Mouse (Mus musculus) cerebellum, adult (tissue): ENCODE results near the gene Me3.

Experiments
- ATAC-seq: cut with Nextera tagmentation; 2 replicates; pipeline ENCODE4 v1.9.2; 2017; ENCODE audit warnings: mild to moderate bottlenecking, moderate library complexity, mixed read lengths; ENCODE audit not compliant: insufficient number of reproducible peaks, low FRiP score, low TSS enrichment

The Me3 gene

GRCm38 (mm10) chr7:89664197-89664596, 32.0 kb downstream of the Me3 start:
- no peak for ATAC-seq

- no peak for ATAC-seq
These were observed 34.2 kb downstream of the Me3 start for GRCm38 (mm10) chr7:89666361-89666760.

- no peak for ATAC-seq
These were observed 35.4 kb downstream of the Me3 start for GRCm38 (mm10) chr7:89667570-89667969.

GRCm38 (mm10) chr7:89669461-89669860, 37.3 kb downstream of the Me3 start:
- no peak for ATAC-seq

GRCm38 (mm10) chr7:89671104-89671831, 39.1 kb downstream of the Me3 start:
- no peak for ATAC-seq

GRCm38 (mm10) chr7:89676176-89676575, 44.0 kb downstream of the Me3 start:
- ATAC-seq: no peak

GRCm38 (mm10) chr7:89677850-89678249, 45.7 kb downstream of the Me3 start:
- no peak for ATAC-seq

- ATAC-seq: no peak
These were observed 46.5 kb downstream of the Me3 start for GRCm38 (mm10) chr7:89678719-89679118.

- ATAC-seq: no peak
These were observed 46.9 kb downstream of the Me3 start for GRCm38 (mm10) chr7:89679139-89679538.

GRCm38 (mm10) chr7:89679621-89680140, 47.5 kb downstream of the Me3 start:
- ATAC-seq: no peak

GRCm38 (mm10) chr7:89680891-89681290, 48.7 kb downstream of the Me3 start:
- no peak for ATAC-seq

- no peak for ATAC-seq
These were observed 49.7 kb downstream of the Me3 start for GRCm38 (mm10) chr7:89681666-89682470.

- 0 out of 2 replicates have a peak, but pooled peaks have one; percentile 20 for ATAC-seq
These were observed 66.0 kb downstream of the Me3 start for GRCm38 (mm10) chr7:89698186-89698585.

GRCm38 (mm10) chr7:89699668-89700350, 67.6 kb downstream of the Me3 start:
- ATAC-seq: peak; percentile 75

- ATAC-seq: no peak
These were observed 68.3 kb downstream of the Me3 start for GRCm38 (mm10) chr7:89700511-89700910.

- ATAC-seq: no peak
These were observed 78.6 kb downstream of the Me3 start for GRCm38 (mm10) chr7:89710776-89711175.

- ATAC-seq: no peak
These were observed 80.9 kb downstream of the Me3 start for GRCm38 (mm10) chr7:89713059-89713458.

GRCm38 (mm10) chr7:89716226-89716625, 84.0 kb downstream of the Me3 start:
- no peak for ATAC-seq

- ATAC-seq: no peak
These were observed 85.3 kb downstream of the Me3 start for GRCm38 (mm10) chr7:89717521-89717920.

- ATAC-seq: no peak
These were observed 86.1 kb downstream of the Me3 start for GRCm38 (mm10) chr7:89718264-89718663.

- ATAC-seq: no peak
These were observed 88.1 kb downstream of the Me3 start for GRCm38 (mm10) chr7:89720256-89720655.
